ENCODE assay signal across 8 mouse cellular contexts in the genomic region with DNA sequence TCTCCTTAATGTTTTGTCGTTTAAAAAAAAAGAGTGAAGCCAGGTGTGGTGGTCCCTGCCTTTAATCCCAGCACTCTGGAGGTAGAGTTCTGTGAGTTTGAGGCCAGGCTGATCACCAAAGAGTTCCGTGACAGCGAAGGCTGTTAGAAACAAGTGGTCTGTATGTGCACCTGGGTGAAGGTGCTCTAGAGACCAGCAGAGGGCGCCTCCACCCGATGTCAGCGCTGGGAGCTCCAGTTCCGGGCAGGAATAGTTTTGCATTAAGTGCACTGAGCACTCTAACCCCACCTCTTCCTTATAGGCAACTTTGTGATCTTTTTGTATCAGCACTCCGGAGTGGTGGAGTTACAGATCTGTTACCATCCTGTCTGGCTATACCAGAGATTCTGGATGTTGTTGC. TPM values are rescaled to one million over a fixed set of nuclear protein-coding genes. Genes with fewer than 3 reads are reported as not detected.
DNase-seq lines count a peak whose midpoint lies in the region; ATAC-seq and TF ChIP-seq lines count a peak whose summit lies in the region.

No protein-coding gene starts in this region.

- H3K27me3 ChIP-seq in forebrain, postnatal 0 days (ENCODE audit: insufficient read depth, low read length): no peaks in the 10 kb centered on the region
- H3K27me3 ChIP-seq in intestine, embryonic 14.5 days (replicated peaks; ENCODE audit: control insufficient read depth, insufficient read depth, low read length): no peaks in the 10 kb centered on the region

- no peaks in the 10 kb centered on the region for H3K9me3 ChIP-seq in forebrain, postnatal 0 days (ENCODE audit: low read length)
- no peaks in the 10 kb centered on the region for H3K9me3 ChIP-seq in intestine, embryonic 14.5 days (ENCODE audit: control insufficient read depth, low read length)

- H3K27ac ChIP-seq in forebrain, postnatal 0 days (ENCODE audit: low read depth, low read length): peak overlapping the region; percentile 82; the same call in 1 of the 2 replicates
- no peak overlapping the region for H3K27ac ChIP-seq in intestine, embryonic 14.5 days (ENCODE audit: low read depth)

- H3K36me3 ChIP-seq in forebrain, postnatal 0 days (ENCODE audit: insufficient read depth): peaks cover 5% of the 10 kb centered on the region; the same call in 1 of the 2 replicates
- peaks cover 9% of the 10 kb centered on the region for H3K36me3 ChIP-seq in intestine, embryonic 14.5 days (ENCODE audit: control insufficient read depth, insufficient read depth, low read length)

- TF ChIP-seq CTCF in forebrain, postnatal 0 days (IDR thresholded peaks at IDR 0.05; ENCODE audit: low read depth): peak; percentile 71
- TF ChIP-seq CTCF in lung, adult 2 months (IDR thresholded peaks at IDR 0.05; ENCODE audit: insufficient read depth, low read length): peak; percentile 49

- peak; percentile 37 for ATAC-seq in forebrain, postnatal 0 days
- ATAC-seq in intestine, embryonic 14.5 days (replicated peaks; ENCODE audit: low FRiP score, low TSS enrichment, low read depth): no peak
- 0 out of 2 replicates have a peak, but pooled peaks have one; percentile 25 for ATAC-seq in neutrophil, adult 5-6 weeks (ENCODE audit: extremely low read depth, insufficient number of reproducible peaks, low FRiP score, poor library complexity, severe bottlenecking)

- peak overlapping the region; percentile 81 for H3K4me3 ChIP-seq in forebrain, postnatal 0 days (ENCODE audit: low read depth, low read length)
- H3K4me3 ChIP-seq in intestine, embryonic 14.5 days (ENCODE audit: low read depth, low read length): peak overlapping the region; percentile 63
- H3K4me3 ChIP-seq in lung, adult 2 months (replicated peaks; ENCODE audit: extremely low read depth, low read depth, low read length): no peak overlapping the region

- H3K4me2 ChIP-seq in forebrain, postnatal 0 days (ENCODE audit: low read depth): peak overlapping the region; percentile 85
- H3K4me2 ChIP-seq in intestine, embryonic 14.5 days (ENCODE audit: low read length): peak overlapping the region; percentile 82

- peak overlapping the region; percentile 83; the same call in 1 of the 2 replicates for H3K9ac ChIP-seq in forebrain, postnatal 0 days
- peak overlapping the region; percentile 84 for H3K9ac ChIP-seq in intestine, embryonic 14.5 days (ENCODE audit: low read length)

- DNase-seq in right cerebral cortex, postnatal 10 days (ENCODE audit: low spot score in 2 of 2): peak; percentile 36 to 51
- DNase-seq in right cerebral cortex, postnatal 25 days: no peak
- DNase-seq in cerebellum, adult 18-20 months: peak; percentile 45
- DNase-seq in forebrain, postnatal 0 days: peak; percentile 49
- peak; percentile 62 for DNase-seq in intestine, embryonic 14.5 days (ENCODE audit: low spot score)
- DNase-seq in lung, adult 2 months: no peak
- DNase-seq in urinary bladder, postnatal 4 days (ENCODE audit: low spot score in 2 of 2): no peak

- peaks cover 13% of the 10 kb centered on the region for H3K4me1 ChIP-seq in forebrain, postnatal 0 days (ENCODE audit: insufficient read depth)
- H3K4me1 ChIP-seq in intestine, embryonic 14.5 days (replicated peaks; ENCODE audit: control insufficient read depth, insufficient read depth, low read length): peaks cover 29% of the 10 kb centered on the region
- no peaks in the 10 kb centered on the region for H3K4me1 ChIP-seq in lung, adult 2 months (ENCODE audit: control insufficient read depth, insufficient read depth, low read length)

- WGBS in forebrain, postnatal 0 days: 43% methylated on average over 8 of the region's 8 CpGs
- WGBS in intestine, embryonic 14.5 days: 32% methylated on average over 8 of the region's 8 CpGs
- WGBS in lung, adult 2 months: 43% methylated on average over 8 of the region's 8 CpGs

- no peak for TF ChIP-seq POLR2A in lung, adult 2 months (IDR thresholded peaks at IDR 0.05; ENCODE audit: borderline replicate concordance, extremely low read depth, low read depth, low read length)

RNA-seq across cellular contexts. Expression of a gene that starts 1.2 kb away (rescaled TPM):
- total RNA-seq in forebrain, postnatal 0 days (2014; rRNA removed): 117 and 162 TPM in 2 replicates
- 69.6 and 73.8 TPM in 2 replicates for polyA plus RNA-seq in forebrain, postnatal 0 days (2015; fragmentation: Nextera tagmentation; extraction: Ambion mirVana)
- polyA plus RNA-seq in intestine, embryonic 14.5 days (2014; fragmentation: Nextera tagmentation; extraction: Ambion mirVana): 66.5 and 70.8 TPM in 2 replicates
- 39.4 and 42.0 TPM in 2 replicates for polyA plus RNA-seq in lung, adult 2 months (2012; rRNA removed)
- 8.6 and 10.5 TPM in 2 replicates for total RNA-seq in neutrophil, adult 5-6 weeks (2017)

RNA-seq across cellular contexts. Expression of a gene that starts 28.0 kb away (rescaled TPM):
- 45.6 and 48.5 TPM in 2 replicates for total RNA-seq in forebrain, postnatal 0 days (2014; rRNA removed)
- 40.9 and 46.9 TPM in 2 replicates for polyA plus RNA-seq in forebrain, postnatal 0 days (2015; fragmentation: Nextera tagmentation; extraction: Ambion mirVana)
- 41.5 and 45.7 TPM in 2 replicates for polyA plus RNA-seq in intestine, embryonic 14.5 days (2014; fragmentation: Nextera tagmentation; extraction: Ambion mirVana)
- polyA plus RNA-seq in lung, adult 2 months (2012; rRNA removed): 96.9 and 109 TPM in 2 replicates
- total RNA-seq in neutrophil, adult 5-6 weeks (2017): 55.6 and 63.1 TPM in 2 replicates

RNA-seq across cellular contexts. Expression of a gene that starts 36.4 kb away (rescaled TPM):
- 6.2 and 10.6 TPM in 2 replicates for total RNA-seq in forebrain, postnatal 0 days (2014; rRNA removed)
- 1.9 and 2.1 TPM in 2 replicates for polyA plus RNA-seq in forebrain, postnatal 0 days (2015; fragmentation: Nextera tagmentation; extraction: Ambion mirVana)
- polyA plus RNA-seq in intestine, embryonic 14.5 days (2014; fragmentation: Nextera tagmentation; extraction: Ambion mirVana): 16.2 and 18.2 TPM in 2 replicates
- 215 and 266 TPM in 2 replicates for polyA plus RNA-seq in lung, adult 2 months (2012; rRNA removed)
- not detected in 2 replicates for total RNA-seq in neutrophil, adult 5-6 weeks (2017)

Comparison
In these comparisons a context has a peak if more than half of its experiments do, and no peak if none do; other contexts are left out.
1. DNase-seq: peak in right cerebral cortex, postnatal 10 days (2 of 2), cerebellum, adult 18-20 months (2 of 2), forebrain, postnatal 0 days (single experiment) and intestine, embryonic 14.5 days (single experiment); none in right cerebral cortex, postnatal 25 days (single experiment), lung, adult 2 months (single experiment) and urinary bladder, postnatal 4 days (0 of 2).
2. RNA of a gene that starts 36.4 kb away (polyA plus RNA-seq): 215 to 266 TPM in lung, adult 2 months; 16.2 to 18.2 TPM in intestine, embryonic 14.5 days and 1.9 to 2.1 TPM in forebrain, postnatal 0 days; every median in the first group is over 10 times any median in the second.